Mouse (Mus musculus): ENCODE measurements around the gene Scn3b. TPM values are rescaled to one million over a fixed set of nuclear protein-coding genes. Genes with fewer than 3 reads are reported as not detected.

The Scn3b gene
- polyA plus RNA-seq, 1 experiment from 2014 or later, result 5.0 TPM

DNA sequence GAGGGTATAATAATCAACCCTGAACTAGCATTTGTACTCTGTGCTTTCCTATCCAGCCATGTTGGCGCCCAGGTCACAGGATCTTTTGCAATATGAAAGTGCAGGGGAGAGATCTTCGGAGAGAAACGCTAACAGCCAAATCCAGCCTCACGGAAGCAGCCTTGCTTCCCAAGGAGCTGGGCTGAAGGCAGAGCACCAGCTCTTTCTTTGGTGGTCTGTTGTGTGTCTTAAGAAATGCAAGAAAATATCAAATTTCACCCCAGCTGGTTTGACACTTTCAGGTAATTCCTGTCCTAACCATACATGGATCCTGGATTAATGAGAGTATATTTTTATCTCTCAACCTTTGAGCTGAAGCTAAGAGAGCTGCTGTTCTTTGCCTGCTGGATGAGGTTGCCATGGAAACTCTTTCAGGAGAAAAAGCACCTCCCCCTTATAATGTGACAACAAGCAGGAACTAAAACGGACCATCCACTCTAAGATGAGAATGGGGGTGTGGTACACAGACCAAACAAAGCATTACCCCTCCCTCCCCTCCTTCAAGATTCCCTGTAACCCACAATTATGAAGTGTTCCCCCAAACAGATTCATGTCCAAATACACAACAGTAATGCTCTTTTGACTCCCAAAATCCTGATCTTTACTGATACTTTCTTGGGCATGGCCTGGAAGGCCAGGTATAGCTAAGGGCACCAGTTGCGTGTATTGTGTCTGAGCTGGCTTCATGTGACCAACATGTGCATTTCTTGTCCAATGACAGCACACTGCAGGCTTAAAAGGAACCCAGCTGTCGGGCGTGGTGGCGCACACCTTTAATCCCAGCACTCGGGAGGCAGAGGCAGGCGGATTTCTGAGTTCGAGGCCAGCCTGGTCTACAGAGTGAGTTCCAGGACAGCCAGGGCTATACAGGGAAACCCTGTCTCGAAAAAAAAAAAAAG lies 26.8 kb upstream of the Scn3b start:
- Histone ChIP-seq H3K4me3 (peak overlapping the region; percentile 47), H3K4me1 (peaks cover 17% of the 10 kb centered on the region), H3K27ac (no peak overlapping the region), H3K9me3 (no peaks in the 10 kb centered on the region; the same call in 1 of the 2 replicates), H3K27me3 (peaks cover 25% of the 10 kb centered on the region), H3K36me3 (no peaks in the 10 kb centered on the region), H3K9ac (peak overlapping the region; percentile 53), H3K4me2 (replicated peaks) (peak overlapping the region; percentile 77)
- no peak for ATAC-seq (ENCODE audit: low FRiP score, low read depth)
- 54% methylated on average over 13 of the region's 13 CpGs for WGBS

- no peak overlapping the region for H3K4me2 ChIP-seq (replicated peaks)
- H3K27ac ChIP-seq, result no peak overlapping the region
- ATAC-seq (ENCODE audit: low FRiP score, low read depth), result no peak
- H3K27me3 ChIP-seq, result peaks cover 9% of the 10 kb centered on the region
- no peak overlapping the region for H3K9ac ChIP-seq
- 38% methylated on average over 9 of the region's 9 CpGs for WGBS
- no peak overlapping the region for H3K4me3 ChIP-seq
- H3K9me3 ChIP-seq, result no peaks in the 10 kb centered on the region
- H3K36me3 ChIP-seq, result no peaks in the 10 kb centered on the region
- peaks cover 17% of the 10 kb centered on the region for H3K4me1 ChIP-seq
Measured at GRCm38 (mm10) chr9:40245466-40245865, 23.6 kb upstream of the Scn3b start.

DNA sequence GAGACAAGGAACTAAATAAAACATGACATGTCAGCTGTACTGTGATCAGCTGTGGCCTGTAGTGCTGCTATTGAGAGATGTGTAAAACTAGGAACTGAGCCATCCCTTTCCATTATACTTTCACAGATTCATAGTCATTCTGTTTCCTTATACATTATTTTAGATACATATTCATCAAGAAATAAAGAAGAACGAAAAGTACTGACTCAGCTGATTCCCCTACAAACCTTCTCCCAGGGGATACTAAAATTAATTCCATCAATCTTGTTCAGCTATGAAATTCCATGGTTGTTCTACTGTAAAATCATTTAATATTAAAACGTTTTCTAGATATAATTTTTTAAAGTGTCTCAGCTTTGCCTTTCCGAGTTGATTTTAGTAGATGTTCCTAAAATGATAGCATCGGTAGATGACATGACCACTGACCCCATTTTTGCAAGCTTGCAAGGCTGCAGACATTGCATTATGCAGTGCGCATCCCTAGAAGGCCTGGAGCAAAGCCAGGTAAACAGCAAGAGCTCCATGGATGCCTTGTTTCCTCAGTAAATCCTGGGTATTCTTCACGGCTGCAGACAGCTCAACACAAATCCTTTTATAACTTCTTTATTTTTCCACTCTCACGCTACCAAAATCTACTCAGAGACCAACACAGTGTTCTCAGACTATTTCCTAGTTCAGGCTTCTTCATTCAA lies 22.9 kb upstream of the Scn3b start:
- Histone ChIP-seq H3K9ac (no peak overlapping the region), H3K4me1 (peaks cover 15% of the 10 kb centered on the region), H3K27me3 (peaks cover 2% of the 10 kb centered on the region; the same call in 1 of the 2 replicates), H3K36me3 (no peaks in the 10 kb centered on the region), H3K4me3 (no peak overlapping the region), H3K27ac (no peak overlapping the region), H3K9me3 (no peaks in the 10 kb centered on the region), H3K4me2 (replicated peaks) (no peak overlapping the region)
- WGBS, result 86% methylated on average over 7 of the region's 7 CpGs
- ATAC-seq (ENCODE audit: low FRiP score, low read depth), result no peak

- ATAC-seq (ENCODE audit: low FRiP score, low read depth), result peak; percentile 58
- WGBS, result 80% methylated on average over 6 of the region's 6 CpGs
Measured at GRCm38 (mm10) chr9:40246702-40247101, 22.3 kb upstream of the Scn3b start.

GRCm38 (mm10) chr9:40249106-40249505 lies 19.9 kb upstream of the Scn3b start:
- H3K27me3 ChIP-seq, result no peaks in the 10 kb centered on the region
- no peak overlapping the region for H3K4me3 ChIP-seq
- 0 out of 2 replicates have a peak, but pooled peaks cover 5% of the 10 kb centered on the region for H3K4me1 ChIP-seq
- no peak overlapping the region for H3K9ac ChIP-seq
- no peak overlapping the region for H3K4me2 ChIP-seq (replicated peaks)
- no peak for ATAC-seq (ENCODE audit: low FRiP score, low read depth)
- no peak overlapping the region for H3K27ac ChIP-seq
- H3K9me3 ChIP-seq, result no peaks in the 10 kb centered on the region
- 68% methylated on average over 1 of the region's 1 CpGs for WGBS
- no peaks in the 10 kb centered on the region for H3K36me3 ChIP-seq

More at GRCm38 (mm10) chr9:40246702-40247101, 22.3 kb upstream of the Scn3b start:
- H3K27me3 ChIP-seq, result no peaks in the 10 kb centered on the region
- no peak overlapping the region for H3K4me2 ChIP-seq (replicated peaks)
- H3K36me3 ChIP-seq, result no peaks in the 10 kb centered on the region
- no peak overlapping the region for H3K4me3 ChIP-seq
- H3K4me1 ChIP-seq, result 0 out of 2 replicates have a peak, but pooled peaks cover 11% of the 10 kb centered on the region
- no peaks in the 10 kb centered on the region for H3K9me3 ChIP-seq
- no peak overlapping the region for H3K9ac ChIP-seq
- H3K27ac ChIP-seq, result no peak overlapping the region

DNA sequence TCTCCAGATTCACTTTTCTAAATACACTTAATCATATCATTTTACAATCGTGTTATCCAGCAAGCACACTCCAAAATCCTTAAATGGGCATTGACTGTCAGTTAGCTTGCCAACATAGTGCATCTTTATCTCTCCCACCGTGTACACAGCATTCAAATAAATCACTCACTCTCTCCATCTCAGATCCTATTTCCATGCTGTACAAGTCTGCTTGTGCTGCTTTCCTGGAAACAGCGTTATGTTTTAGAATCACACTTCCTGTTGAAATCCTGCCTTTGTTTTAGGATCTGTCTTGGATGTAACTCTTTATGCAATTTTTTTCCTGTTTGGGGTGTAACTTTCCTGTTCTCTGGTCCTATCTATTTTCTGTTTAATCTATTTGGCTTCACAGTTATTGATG lies 16.6 kb upstream of the Scn3b start:
- Histone ChIP-seq H3K4me3 (no peak overlapping the region), H3K9ac (no peak overlapping the region), H3K27me3 (no peaks in the 10 kb centered on the region), H3K9me3 (no peaks in the 10 kb centered on the region), H3K4me1 (no peaks in the 10 kb centered on the region), H3K4me2 (replicated peaks) (no peak overlapping the region), H3K27ac (no peak overlapping the region), H3K36me3 (no peaks in the 10 kb centered on the region)
- 67% methylated on average over 3 of the region's 3 CpGs for WGBS
- ATAC-seq (ENCODE audit: low FRiP score, low read depth), result no peak

- Histone ChIP-seq H3K4me1 (peaks cover 9% of the 10 kb centered on the region), H3K27me3 (peaks cover 16% of the 10 kb centered on the region), H3K9ac (no peak overlapping the region), H3K9me3 (no peaks in the 10 kb centered on the region), H3K4me3 (no peak overlapping the region), H3K36me3 (no peaks in the 10 kb centered on the region), H3K27ac (no peak overlapping the region), H3K4me2 (replicated peaks) (no peak overlapping the region)
- ATAC-seq (ENCODE audit: low FRiP score, low read depth), result no peak
- 62% methylated on average over 6 of the region's 6 CpGs for WGBS
Measured at GRCm38 (mm10) chr9:40263874-40264273, 5.1 kb upstream of the Scn3b start.

DNA sequence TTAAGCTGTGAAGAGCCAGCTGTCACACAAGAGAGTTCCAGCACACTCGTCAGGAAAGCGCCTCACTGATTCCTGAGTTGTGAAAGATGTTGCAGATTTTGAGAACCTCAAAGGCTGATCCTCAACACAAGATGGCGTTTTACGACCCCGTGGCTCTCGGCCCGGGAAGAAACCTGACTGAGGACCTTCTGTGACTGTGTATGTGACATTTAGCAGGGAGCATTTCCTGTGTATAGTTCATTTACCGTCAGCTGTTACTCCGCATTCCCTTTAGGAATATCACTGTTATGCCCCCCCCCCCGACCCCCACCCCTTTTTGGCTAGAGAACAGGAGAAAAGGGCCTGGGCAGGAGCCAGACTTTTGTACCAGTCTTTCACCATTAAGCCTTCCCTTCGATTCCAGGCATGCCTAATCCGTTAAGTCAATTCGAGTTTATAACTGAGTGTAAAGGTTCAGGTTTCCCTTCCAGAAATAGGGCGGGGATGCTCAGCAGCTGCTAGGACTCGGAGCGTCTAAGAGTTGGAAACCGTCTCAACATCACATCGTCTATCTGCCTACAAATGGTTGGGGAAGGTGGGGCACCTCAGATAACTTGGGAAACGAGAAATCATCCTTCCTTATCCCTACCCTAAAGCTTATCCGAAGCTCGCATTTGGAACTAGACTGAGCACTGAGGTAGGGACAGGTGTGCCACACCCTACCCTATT lies 823 bp upstream of the Scn3b start:
- peaks cover 33% of the 10 kb centered on the region for H3K27me3 ChIP-seq
- H3K4me1 ChIP-seq, result peaks cover 14% of the 10 kb centered on the region
- no peaks in the 10 kb centered on the region for H3K9me3 ChIP-seq
- H3K36me3 ChIP-seq, result no peaks in the 10 kb centered on the region
- no peak overlapping the region for H3K27ac ChIP-seq
- peak overlapping the region; percentile 35 for H3K4me3 ChIP-seq
- 15% methylated on average over 21 of the region's 21 CpGs for WGBS
- peak overlapping the region; percentile 64 for H3K4me2 ChIP-seq (replicated peaks)
- peak; percentile 52 for ATAC-seq (ENCODE audit: low FRiP score, low read depth)
- H3K9ac ChIP-seq, result no peak overlapping the region

- no peak for ATAC-seq (ENCODE audit: low FRiP score, low read depth)
- peaks cover 14% of the 10 kb centered on the region for H3K4me1 ChIP-seq
- H3K4me3 ChIP-seq, result peak overlapping the region; percentile 35
- WGBS, result 0% methylated on average over 4 of the region's 4 CpGs
- H3K36me3 ChIP-seq, result no peaks in the 10 kb centered on the region
- H3K9ac ChIP-seq, result no peak overlapping the region
- peak overlapping the region; percentile 64 for H3K4me2 ChIP-seq (replicated peaks)
- no peak overlapping the region for H3K27ac ChIP-seq
- peaks cover 33% of the 10 kb centered on the region for H3K27me3 ChIP-seq
- no peaks in the 10 kb centered on the region for H3K9me3 ChIP-seq
Measured at GRCm38 (mm10) chr9:40268748-40269102, 292 bp upstream of the Scn3b start.

- no peak for ATAC-seq (ENCODE audit: low FRiP score, low read depth)
- Histone ChIP-seq H3K4me1 (peaks cover 14% of the 10 kb centered on the region), H3K9ac (no peak overlapping the region), H3K4me2 (replicated peaks) (peak overlapping the region; percentile 64; the same call in 1 of the 2 replicates), H3K27ac (no peak overlapping the region), H3K36me3 (no peaks in the 10 kb centered on the region), H3K27me3 (peaks cover 33% of the 10 kb centered on the region), H3K9me3 (no peaks in the 10 kb centered on the region), H3K4me3 (no peak overlapping the region; the same call in 1 of the 2 replicates)
- WGBS, result 27% methylated on average over 8 of the region's 8 CpGs
Measured at GRCm38 (mm10) chr9:40269880-40270279, 863 bp downstream of the Scn3b start.

GRCm38 (mm10) chr9:40271075-40271474 lies 2.1 kb downstream of the Scn3b start:
- Histone ChIP-seq H3K27ac (no peak overlapping the region), H3K27me3 (peaks cover 33% of the 10 kb centered on the region), H3K4me1 (peaks cover 14% of the 10 kb centered on the region), H3K9me3 (no peaks in the 10 kb centered on the region), H3K36me3 (no peaks in the 10 kb centered on the region), H3K4me2 (replicated peaks) (no peak overlapping the region), H3K9ac (no peak overlapping the region), H3K4me3 (no peak overlapping the region)
- WGBS, result 78% methylated on average over 3 of the region's 3 CpGs
- ATAC-seq (ENCODE audit: low FRiP score, low read depth), result no peak

GRCm38 (mm10) chr9:40272822-40273221 lies 3.8 kb downstream of the Scn3b start:
- Histone ChIP-seq H3K9ac (no peak overlapping the region), H3K4me3 (no peak overlapping the region), H3K27me3 (peaks cover 28% of the 10 kb centered on the region), H3K4me2 (replicated peaks) (no peak overlapping the region), H3K9me3 (no peaks in the 10 kb centered on the region), H3K4me1 (peaks cover 14% of the 10 kb centered on the region), H3K36me3 (no peaks in the 10 kb centered on the region), H3K27ac (no peak overlapping the region)
- WGBS, result 84% methylated on average over 7 of the region's 7 CpGs
- ATAC-seq (ENCODE audit: low FRiP score, low read depth), result no peak

Data from limb, embryonic 13.5 days (tissue).